Mouse (Mus musculus) left cerebral cortex, adult 9 months (tissue): ENCODE data around the gene Usp32.

Experiments used
- DNase-seq, 2 experiments: peaks; one replicate each; pipeline ENCODE4 v3.0.0; 2022; ENCODE audit warnings: low spot score in 2 of 2

The Usp32 gene

GRCm38 (mm10) chr11:85123267-85123992 lies 16.5 kb downstream of the Usp32 start:
- DNase-seq, result no peak

- DNase-seq, result no peak
Measured at GRCm38 (mm10) chr11:85122073-85122472, 17.9 kb downstream of the Usp32 start.

GRCm38 (mm10) chr11:85117160-85117559 lies 22.8 kb downstream of the Usp32 start:
- no peak for DNase-seq

GRCm38 (mm10) chr11:85116084-85116844 lies 23.7 kb downstream of the Usp32 start:
- DNase-seq, result no peak

GRCm38 (mm10) chr11:85109957-85110356 lies 30.0 kb downstream of the Usp32 start:
- DNase-seq, result no peak

- DNase-seq, result no peak
Measured at GRCm38 (mm10) chr11:85107217-85107616, 32.7 kb downstream of the Usp32 start.

- no peak for DNase-seq
Measured at GRCm38 (mm10) chr11:85105836-85106235, 34.1 kb downstream of the Usp32 start.

GRCm38 (mm10) chr11:85103763-85104162 lies 36.2 kb downstream of the Usp32 start:
- DNase-seq, result no peak

- DNase-seq, result no peak
Measured at GRCm38 (mm10) chr11:85095116-85095515, 44.8 kb downstream of the Usp32 start.

GRCm38 (mm10) chr11:85086253-85086652 lies 53.7 kb downstream of the Usp32 start:
- no peak for DNase-seq

GRCm38 (mm10) chr11:85067871-85068270 lies 72.1 kb downstream of the Usp32 start:
- no peak for DNase-seq

GRCm38 (mm10) chr11:85058562-85058961 lies 81.4 kb downstream of the Usp32 start:
- DNase-seq, result no peak

GRCm38 (mm10) chr11:85057544-85057943 lies 82.4 kb downstream of the Usp32 start:
- DNase-seq, result no peak

GRCm38 (mm10) chr11:85056901-85057300 lies 83.1 kb downstream of the Usp32 start:
- DNase-seq, result no peak

- no peak for DNase-seq
Measured at GRCm38 (mm10) chr11:85055561-85055960, 84.4 kb downstream of the Usp32 start.

- DNase-seq, result no peak
Measured at GRCm38 (mm10) chr11:85039256-85039655, 100.7 kb downstream of the Usp32 start.

GRCm38 (mm10) chr11:85013121-85013520 lies 126.8 kb downstream of the Usp32 start:
- no peak for DNase-seq

GRCm38 (mm10) chr11:85003566-85003965 lies 136.4 kb downstream of the Usp32 start:
- peak; percentile 32 to 42 for DNase-seq

- DNase-seq, result no peak
Measured at GRCm38 (mm10) chr11:84995241-84995640, 144.7 kb downstream of the Usp32 start.

GRCm38 (mm10) chr11:84992996-84993395 lies 147.0 kb downstream of the Usp32 start:
- no peak for DNase-seq

- DNase-seq, result peak in 1 of 2 experiments; percentile 47
Measured at GRCm38 (mm10) chr11:84988341-84988919, 151.5 kb downstream of the Usp32 start.

- DNase-seq, result no peak
Measured at GRCm38 (mm10) chr11:84985421-84985820, 154.5 kb downstream of the Usp32 start.

- DNase-seq, result no peak
Measured at GRCm38 (mm10) chr11:84980697-84981096, 159.3 kb downstream of the Usp32 start.
